Mouse (Mus musculus): ENCODE results near the gene Nrros. TPM values are rescaled to one million over a fixed set of nuclear protein-coding genes. Genes with fewer than 3 reads are reported as not detected.

Gene Nrros
- total RNA-seq (2023) = 114 and 161 TPM in 2 replicates

DNA sequence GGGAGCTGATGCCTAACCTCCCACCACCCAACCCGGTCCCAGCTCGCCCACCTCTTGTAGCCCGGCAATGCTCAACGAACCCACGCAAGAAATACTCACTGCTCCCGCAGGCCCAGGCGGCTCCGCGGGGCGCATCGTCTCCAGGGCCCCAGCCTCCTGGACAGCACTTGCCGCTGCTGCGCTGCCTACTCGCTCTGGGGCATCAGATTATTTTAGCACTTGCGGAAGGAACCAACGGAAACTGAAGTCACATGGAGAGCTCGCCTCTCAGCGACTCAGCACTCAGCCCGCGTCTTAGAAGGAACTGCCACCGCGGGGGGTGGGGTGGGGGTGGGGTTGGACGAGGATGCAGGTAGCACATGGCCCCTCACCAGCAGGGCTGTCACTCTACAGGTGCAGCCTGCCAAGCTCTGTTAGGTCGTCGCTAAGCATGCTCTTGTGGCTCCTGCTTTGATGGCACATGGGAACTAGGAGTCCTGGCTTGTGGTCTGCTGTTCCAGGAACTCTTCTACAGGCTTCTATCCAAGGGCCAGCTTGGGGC, at the start of gene Nrros:
Gene Nrros (minus strand): TSS at position 314 of the 541 bp plus-strand sequence.

DNA sequence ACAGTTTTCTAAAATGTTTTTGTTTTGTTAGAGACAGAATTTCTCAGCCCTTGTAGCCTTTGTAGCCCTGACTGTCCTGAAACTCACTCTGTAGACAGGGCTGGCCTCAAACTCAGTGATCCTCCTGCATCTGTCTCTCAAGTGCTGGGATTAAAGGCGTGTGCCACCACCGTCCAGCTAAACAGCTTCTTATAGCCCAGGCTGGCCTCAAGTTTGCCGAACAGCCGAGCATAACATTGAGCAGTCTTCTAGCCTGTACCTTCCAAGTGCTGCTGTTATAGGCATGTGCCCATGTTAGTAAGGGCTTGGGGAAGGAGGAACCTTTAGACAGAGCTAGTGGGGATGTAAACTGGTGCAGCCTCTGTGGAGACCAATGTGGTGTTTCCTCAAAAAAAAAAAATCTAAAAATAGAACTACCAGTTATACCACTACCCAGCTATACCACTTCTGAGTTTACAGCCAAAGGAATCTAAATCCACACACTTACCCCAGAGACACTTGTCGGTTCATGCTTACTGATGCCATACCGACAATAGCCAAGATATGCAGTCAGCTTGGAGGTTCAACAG, 14.0 kb upstream of the Nrros start, which contains the start of gene Bex6:
Gene Bex6 (plus strand): TSS at position 491 of the 569 bp plus-strand sequence.

DNA sequence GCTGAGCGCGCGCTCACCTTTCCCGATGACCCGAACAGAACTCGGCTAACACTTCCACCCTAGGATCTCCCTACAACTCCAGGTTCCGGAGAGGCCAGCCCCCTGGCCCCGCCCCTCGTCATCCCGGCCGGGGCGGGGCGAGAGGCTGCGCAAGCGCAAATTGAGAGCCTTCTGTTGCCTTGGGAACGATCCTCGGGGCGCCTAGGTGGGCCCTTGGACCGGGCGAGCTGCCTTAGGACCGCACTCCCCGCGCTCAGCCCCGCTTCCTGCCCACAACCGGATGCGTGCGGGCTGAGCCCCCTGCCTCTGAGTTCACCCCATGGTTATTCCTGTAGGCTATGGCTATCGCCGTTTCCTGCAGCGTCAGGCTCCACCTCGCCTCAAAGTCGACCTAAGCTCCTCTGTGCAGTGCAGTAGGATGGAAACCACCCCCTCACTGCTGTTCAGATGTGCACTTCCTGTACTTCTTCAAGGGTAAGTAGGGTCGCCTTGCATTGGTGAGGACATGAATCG, 65.7 kb downstream of the Nrros start, which contains the start of the genes Pigx and Cep19:
Gene Pigx (minus strand): TSS at position 103 of the 513 bp plus-strand sequence.
Gene Cep19 (plus strand): TSS at position 163 of the 513 bp plus-strand sequence.

Other genes with a start within 250 kb of the Nrros start
- gene Pigz, start 231.7 kb downstream of the Nrros start, total RNA-seq (2023) = not detected in 2 replicates
- 10.6 and 13.5 TPM in 2 replicates for gene 0610012G03Rik, start 217.1 kb downstream of the Nrros start, total RNA-seq (2023)
- gene Ncbp2, start 217.1 kb downstream of the Nrros start, total RNA-seq (2023) = 12.0 and 13.7 TPM in 2 replicates
- 10.4 and 16.2 TPM in 2 replicates for gene Senp5, start 162.3 kb downstream of the Nrros start, total RNA-seq (2023)
- 97.0 and 112 TPM in 2 replicates for gene Pak2, start 86.3 kb downstream of the Nrros start, total RNA-seq (2023)
- gene Pigx, start 65.9 kb downstream of the Nrros start, total RNA-seq (2023) = 37.4 and 49.3 TPM in 2 replicates
- 33.1 and 41.5 TPM in 2 replicates for gene Cep19, start 65.8 kb downstream of the Nrros start, total RNA-seq (2023)
- gene Bex6, start 14.2 kb upstream of the Nrros start, total RNA-seq (2023) = 2.9 and 3.9 TPM in 2 replicates
- gene Fbxo45, start 81.6 kb upstream of the Nrros start, total RNA-seq (2023) = 6.2 and 7.2 TPM in 2 replicates
- gene Wdr53, start 81.6 kb upstream of the Nrros start, total RNA-seq (2023) = 7.9 and 8.3 TPM in 2 replicates
- 0.66 and 1.2 TPM in 2 replicates for gene Smco1, start 105.9 kb upstream of the Nrros start, total RNA-seq (2023)
- 15.1 and 26.6 TPM in 2 replicates for gene Rnf168, start 111.9 kb upstream of the Nrros start, total RNA-seq (2023)
- gene Ubxn7, start 166.7 kb upstream of the Nrros start, total RNA-seq (2023) = 56.3 and 65.4 TPM in 2 replicates
- gene Tm4sf19, start 234.9 kb upstream of the Nrros start, total RNA-seq (2023) = not detected in 2 replicates

Data from neutrophil, adult 65 days (primary cell).